Mouse (Mus musculus): ENCODE measurements around the gene Dhx29. TPM values are rescaled to one million over a fixed set of nuclear protein-coding genes. Genes with fewer than 3 reads are reported as not detected.

Dhx29 gene
- total and polyA plus RNA-seq, 3 experiments = 13.0 to 25.1 (median 21.1) TPM

DNA sequence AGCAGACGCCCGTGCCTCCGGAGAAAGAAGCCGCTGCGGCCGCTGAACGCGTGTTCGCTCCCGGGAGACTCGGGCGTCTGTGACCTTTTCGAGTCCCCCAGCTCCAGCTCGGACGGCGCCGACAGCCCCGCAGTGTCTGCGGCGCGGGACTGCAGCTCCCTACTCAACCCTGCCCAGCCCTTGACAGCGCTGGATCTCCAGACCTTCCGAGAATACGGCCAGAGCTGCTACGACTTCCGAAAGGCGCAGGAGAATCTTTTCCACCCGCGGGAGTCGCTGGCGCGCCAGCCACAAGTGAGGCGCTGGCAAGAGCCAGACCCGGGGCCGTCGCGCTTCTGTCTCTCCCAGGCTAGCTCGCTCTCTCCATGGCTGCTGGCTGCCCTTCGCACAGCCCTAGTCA, 60.7 kb downstream of the Dhx29 start:
- peak overlapping the region; percentile 13 to 48 (median 45) for H3K4me3 ChIP-seq (replicated peaks in 1 of 3; ENCODE audit: low read depth in 2 of 3, low read length in 2 of 3, poor library complexity in 1 of 3)
- TF ChIP-seq MYC (IDR thresholded peaks at IDR 0.05; ENCODE audit: low read depth, low read length) (no peak), NELFE (IDR thresholded peaks at IDR 0.05; ENCODE audit: low read depth, low read length) (0 out of 2 replicates have a peak, but pooled peaks have one; percentile 4), UBTF (IDR thresholded peaks at IDR 0.05; ENCODE audit: low read depth, low read length) (no peak; the same call in 1 of the 2 replicates), TBP (conservative IDR thresholded peaks at IDR 0.05; ENCODE audit: low read depth, low read length) (no peak), CTCF (conservative IDR thresholded peaks at IDR 0.05 in 1 of 2, IDR thresholded peaks at IDR 0.05 in 1 of 2; ENCODE audit: low read depth in 2 of 2, low read length in 2 of 2) (no peak), ELF1 (IDR thresholded peaks at IDR 0.05; ENCODE audit: low read depth, low read length) (no peak), CHD2 (IDR thresholded peaks at IDR 0.05; ENCODE audit: low read length) (no peak), POLR2AphosphoS2 (IDR thresholded peaks at IDR 0.05; ENCODE audit: low read depth, low read length) (no peak), NRF1 (IDR thresholded peaks at IDR 0.05; ENCODE audit: low read depth, low read length) (no peak), ZMIZ1 (IDR thresholded peaks at IDR 0.05; ENCODE audit: low read depth, low read length) (0 out of 2 replicates have a peak, but pooled peaks have one; percentile 3), E2F4 (IDR thresholded peaks at IDR 0.05; ENCODE audit: insufficient replicate concordance, low read depth, low read length) (no peak)
- in situ Hi-C loops (cut with MboI; ENCODE audit: low pct_ligation_motif_present, low pct_unique_long_range_greater_than_20kb, low sequenced_read_pairs) (loop anchor here (5.0 kb wide), 1 partner anchor 44 kb away; no protein-coding TSS in a partner anchor), dilution Hi-C loops (cut with MboI; ENCODE audit: extremely low pct_ligation_motif_present, extremely low pct_unique_long_range_greater_than_20kb, low sequenced_read_pairs) (no loop called here)
- no peaks in the 10 kb centered on the region for H3K79me2 ChIP-seq (replicated peaks; ENCODE audit: control insufficient read depth, extremely low read depth, insufficient read depth, poor library complexity, severe bottlenecking)
- no peak overlapping the region for H3K27ac ChIP-seq (ENCODE audit: insufficient read depth, low read depth)
- H3K4me2 ChIP-seq (ENCODE audit: insufficient read depth, low read depth, poor library complexity, severe bottlenecking) = peak overlapping the region; percentile 80
- no peak for DNase-seq (ENCODE audit: extremely low read depth)
- H3K36me3 ChIP-seq (replicated peaks in 1 of 2; ENCODE audit: control insufficient read depth in 1 of 2, insufficient read depth in 1 of 2, low read length in 1 of 2) = no peaks in the 10 kb centered on the region
- H3K27me3 ChIP-seq (replicated peaks) = peaks cover 77% of the 10 kb centered on the region
- peaks cover 3 to 14% of the 10 kb centered on the region in 2 experiments; a peak in 3 of 4 replicates for H3K4me1 ChIP-seq (ENCODE audit: control insufficient read depth in 1 of 2, insufficient read depth in 2 of 2)
- H3K9me3 ChIP-seq (replicated peaks; ENCODE audit: low read length) = no peaks in the 10 kb centered on the region
- peak overlapping the region; percentile 11; the same call in 1 of the 2 replicates for H3K9ac ChIP-seq (ENCODE audit: insufficient read depth, low read depth)

DNA sequence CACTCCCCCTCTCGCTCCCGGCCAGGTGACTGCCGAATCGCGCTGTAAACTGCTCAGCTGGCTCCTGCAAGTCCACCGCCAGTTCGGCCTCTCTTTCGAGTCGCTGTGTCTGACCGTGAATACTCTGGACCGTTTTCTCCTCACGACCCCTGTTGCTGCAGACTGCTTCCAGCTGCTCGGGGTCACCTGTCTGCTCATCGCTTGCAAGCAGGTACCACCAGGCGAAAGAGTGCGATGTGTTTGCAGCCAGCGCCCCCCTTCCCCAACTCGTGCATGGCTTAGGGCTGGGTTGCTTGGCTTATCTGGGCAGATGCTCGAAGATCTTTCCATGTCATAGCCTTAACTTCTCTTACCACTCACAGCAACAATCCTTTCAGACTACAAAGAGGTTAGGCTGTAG, 61.6 kb downstream of the Dhx29 start:
- Histone ChIP-seq H3K27ac (ENCODE audit: insufficient read depth, low read depth) (no peak overlapping the region), H3K4me3 (replicated peaks in 1 of 3; ENCODE audit: low read depth in 2 of 3, low read length in 2 of 3, poor library complexity in 1 of 3) (no peak overlapping the region), H3K36me3 (replicated peaks in 1 of 2; ENCODE audit: control insufficient read depth in 1 of 2, insufficient read depth in 1 of 2, low read length in 1 of 2) (no peaks in the 10 kb centered on the region), H3K79me2 (replicated peaks; ENCODE audit: control insufficient read depth, extremely low read depth, insufficient read depth, poor library complexity, severe bottlenecking) (no peaks in the 10 kb centered on the region), H3K9me3 (replicated peaks; ENCODE audit: low read length) (no peaks in the 10 kb centered on the region), H3K27me3 (replicated peaks) (peaks cover 82% of the 10 kb centered on the region), H3K9ac (ENCODE audit: insufficient read depth, low read depth) (no peak overlapping the region), H3K4me2 (ENCODE audit: insufficient read depth, low read depth, poor library complexity, severe bottlenecking) (peak overlapping the region; percentile 80), H3K4me1 (ENCODE audit: control insufficient read depth in 1 of 2, insufficient read depth in 2 of 2) (peaks cover 3 to 21% of the 10 kb centered on the region in 2 experiments; a peak in 3 of 4 replicates)
- TF ChIP-seq JUND (conservative IDR thresholded peaks at IDR 0.05; ENCODE audit: low read depth, low read length) (no peak), CHD2 (IDR thresholded peaks at IDR 0.05; ENCODE audit: low read length) (no peak), EP300 (IDR thresholded peaks at IDR 0.05; ENCODE audit: low read length) (no peak), MYC (IDR thresholded peaks at IDR 0.05; ENCODE audit: low read depth, low read length) (no peak), MAZ (IDR thresholded peaks at IDR 0.05; ENCODE audit: low read depth, low read length) (no peak)
- no peak for DNase-seq (ENCODE audit: extremely low read depth)
- dilution Hi-C loops (cut with MboI; ENCODE audit: extremely low pct_ligation_motif_present, extremely low pct_unique_long_range_greater_than_20kb, low sequenced_read_pairs) (no loop called here), in situ Hi-C loops (cut with MboI; ENCODE audit: low pct_ligation_motif_present, low pct_unique_long_range_greater_than_20kb, low sequenced_read_pairs) (loop anchor here (5.0 kb wide), 1 partner anchor 43 kb away; no protein-coding TSS in a partner anchor)

Measured in CH12.LX (cell line).